ENCODE assay signal across 10 mouse cellular contexts in genomic region chr1:136540407-136540895, GRCm38 (mm10).
DNase-seq lines count a peak whose midpoint lies in the region; ATAC-seq and TF ChIP-seq lines count a peak whose summit lies in the region.
"Had no signal": no experiment of that assay in that cellular context is flagged by ENCODE, and none has a peak within 500 bp of the region (broad histone marks: within the 10 kb centered on the region; RNA-seq: fewer than 3 reads in every experiment).

No protein-coding gene starts in this region.

- H3K36me3 ChIP-seq in limb, embryonic 14.5 days (ENCODE audit: control insufficient read depth, insufficient read depth, low read length): no peaks in the 10 kb centered on the region

- 0 out of 2 replicates have a peak, but pooled peaks cover 6% of the 10 kb centered on the region for H3K4me1 ChIP-seq in limb, embryonic 14.5 days (ENCODE audit: control insufficient read depth, insufficient read depth, low read length)

- no peak overlapping the region; the same call in 1 of the 2 replicates for H3K4me2 ChIP-seq in limb, embryonic 14.5 days (replicated peaks; ENCODE audit: low read depth, low read length, severe bottlenecking)

- no peak for TF ChIP-seq POLR2A in limb, embryonic 14.5 days (IDR thresholded peaks at IDR 0.05; ENCODE audit: borderline replicate concordance, extremely low read depth, insufficient read depth, insufficient read length)

- H3K9me3 ChIP-seq in limb, embryonic 14.5 days (ENCODE audit: control insufficient read depth, low read length): no peaks in the 10 kb centered on the region

- ATAC-seq in limb, embryonic 14.5 days (ENCODE audit: low FRiP score, low read depth): peak; percentile 77

- no peak overlapping the region for H3K4me3 ChIP-seq in limb, embryonic 14.5 days (replicated peaks; ENCODE audit: low read length)

- no peaks in the 10 kb centered on the region for H3K27me3 ChIP-seq in limb, embryonic 14.5 days (ENCODE audit: control insufficient read depth, insufficient read depth, low read length)

- 28% methylated on average over 9 of the region's 9 CpGs for WGBS in limb, embryonic 14.5 days

- H3K9ac ChIP-seq in limb, embryonic 14.5 days (ENCODE audit: low read depth, low read length, severe bottlenecking): no peak overlapping the region
- H3K9ac ChIP-seq: liver, embryonic 14.5 days had no signal

- H3K27ac ChIP-seq in limb, embryonic 14.5 days (replicated peaks; ENCODE audit: low read depth, low read length): no peak overlapping the region
- H3K27ac ChIP-seq: liver, embryonic 14.5 days had no signal

- peak; percentile 29 for DNase-seq in kidney, adult 9 months
- DNase-seq in kidney, postnatal 25 days: no peak
- DNase-seq in NIH3T3 (ENCODE audit: low read depth): peak; percentile 68
- DNase-seq in heart, adult 18-20 months: peak; percentile 29 to 66
- DNase-seq in limb, embryonic 14.5 days (ENCODE audit: low spot score): peak; percentile 81
- no peak for DNase-seq in testis, postnatal 14 days (ENCODE audit: low spot score)
- DNase-seq in cerebellum, postnatal 25 days: no peak
- DNase-seq in neural tube, embryonic 10.5 days (ENCODE audit: extremely low spot score, low spot score): no peak
- DNase-seq: spleen, adult 18-20 months had no signal

Comparison
In these comparisons a context has a peak if more than half of its experiments do, and no peak if none do; other contexts are left out.
1. DNase-seq: peak in kidney, adult 9 months (single experiment), NIH3T3 (single experiment), heart, adult 18-20 months (2 of 2) and limb, embryonic 14.5 days (single experiment); none in kidney, postnatal 25 days (0 of 2), testis, postnatal 14 days (single experiment), cerebellum, postnatal 25 days (0 of 2) and neural tube, embryonic 10.5 days (single experiment).